Mouse (Mus musculus) kidney, postnatal 10 days (tissue): ENCODE results near the gene Celf2.
A peak's percentile ranks its signal among the peaks of the same experiment; 100 is the strongest.

Experiments
- DNase-seq: peaks from one replicate; pipeline ENCODE4 v3.0.0; 2021; ENCODE audit warnings: mixed read lengths

Celf2 gene

GRCm38 (mm10) chr2:6830021-6830420 is 679.3 kb downstream of the Celf2 start:
- no peak for DNase-seq

GRCm38 (mm10) chr2:6827583-6827982 is 681.8 kb downstream of the Celf2 start:
- DNase-seq, result no peak

GRCm38 (mm10) chr2:6823021-6823420 is 686.3 kb downstream of the Celf2 start:
- no peak for DNase-seq

- no peak for DNase-seq
Observed at GRCm38 (mm10) chr2:6821593-6821992, 687.8 kb downstream of the Celf2 start.

- DNase-seq, result no peak
Observed at GRCm38 (mm10) chr2:6815281-6815680, 694.1 kb downstream of the Celf2 start.

GRCm38 (mm10) chr2:6808736-6809135 is 700.6 kb downstream of the Celf2 start:
- DNase-seq, result no peak

GRCm38 (mm10) chr2:6796754-6797153 is 712.6 kb downstream of the Celf2 start:
- no peak for DNase-seq

GRCm38 (mm10) chr2:6795995-6796588 is 713.3 kb downstream of the Celf2 start:
- no peak for DNase-seq

- DNase-seq, result no peak
Observed at GRCm38 (mm10) chr2:6794858-6795257, 714.5 kb downstream of the Celf2 start.

GRCm38 (mm10) chr2:6790876-6791275 is 718.5 kb downstream of the Celf2 start:
- DNase-seq, result no peak

- no peak for DNase-seq
Observed at GRCm38 (mm10) chr2:6786494-6787144, 722.7 kb downstream of the Celf2 start.

- no peak for DNase-seq
Observed at GRCm38 (mm10) chr2:6770214-6770613, 739.1 kb downstream of the Celf2 start.

GRCm38 (mm10) chr2:6762381-6762780 is 747.0 kb downstream of the Celf2 start:
- peak; percentile 11 for DNase-seq

- DNase-seq, result no peak
Observed at GRCm38 (mm10) chr2:6743173-6743572, 766.2 kb downstream of the Celf2 start.

GRCm38 (mm10) chr2:6739998-6740668 is 769.2 kb downstream of the Celf2 start:
- DNase-seq, result peak; percentile 8

- DNase-seq, result no peak
Observed at GRCm38 (mm10) chr2:6732026-6732425, 777.3 kb downstream of the Celf2 start.

- no peak for DNase-seq
Observed at GRCm38 (mm10) chr2:6730860-6731259, 778.5 kb downstream of the Celf2 start.

GRCm38 (mm10) chr2:6729984-6730383 is 779.4 kb downstream of the Celf2 start:
- no peak for DNase-seq

GRCm38 (mm10) chr2:6728840-6729252 is 780.5 kb downstream of the Celf2 start:
- peak; percentile 10 for DNase-seq

GRCm38 (mm10) chr2:6727366-6727765 is 782.0 kb downstream of the Celf2 start:
- no peak for DNase-seq

GRCm38 (mm10) chr2:6726071-6726470 is 783.3 kb downstream of the Celf2 start:
- DNase-seq, result peak; percentile 30

GRCm38 (mm10) chr2:6723602-6724001 is 785.8 kb downstream of the Celf2 start:
- DNase-seq, result no peak

- peak; percentile 12 for DNase-seq
Observed at GRCm38 (mm10) chr2:6721460-6722401, 787.6 kb downstream of the Celf2 start.
